Mouse (Mus musculus) large intestine, adult 2 months (tissue): Measurements from ENCODE around the gene Tgm5. TPM values are rescaled to one million over a fixed set of nuclear protein-coding genes. Genes with fewer than 3 reads are reported as not detected.

ENCODE experiments used
- polyA plus RNA-seq: library from polyadenylated mRNA; depleted of rRNA; stranded (reverse); fragments of >200 nt; gene quantifications from 2 replicates; pipeline ENCODE4 v1.2.3, GENCODE M21; 2012; rRNA removed

The Tgm5 gene
- polyA plus RNA-seq, 1 experiment = 0.55 TPM

Other genes starting within 250 kb of the Tgm5 start
- gene Cdan1, start 235.7 kb downstream of the Tgm5 start, polyA plus RNA-seq = 9.2 and 18.0 TPM in 2 replicates
- gene Ttbk2, start 235.2 kb downstream of the Tgm5 start, polyA plus RNA-seq = 0.58 and 1.3 TPM in 2 replicates
- 5.7 and 12.2 TPM in 2 replicates for gene Ubr1, start 115.1 kb downstream of the Tgm5 start, polyA plus RNA-seq
- 6.3 and 6.9 TPM in 2 replicates for gene Tmem62, start 108.8 kb downstream of the Tgm5 start, polyA plus RNA-seq
- 24.1 and 26.4 TPM in 2 replicates for gene Ccndbp1, start 77.4 kb downstream of the Tgm5 start, polyA plus RNA-seq
- gene Epb42, start 48.8 kb downstream of the Tgm5 start, polyA plus RNA-seq = 1.2 and 1.5 TPM in 2 replicates
- gene Tgm7, start 24.0 kb upstream of the Tgm5 start, polyA plus RNA-seq = not detected in 2 replicates
- 2.2 and 2.9 TPM in 2 replicates for gene Adal, start 54.6 kb upstream of the Tgm5 start, polyA plus RNA-seq
- gene Lcmt2, start 54.8 kb upstream of the Tgm5 start, polyA plus RNA-seq = 8.6 and 9.3 TPM in 2 replicates
- 13.4 and 27.9 TPM in 2 replicates for gene Tubgcp4, start 84.8 kb upstream of the Tgm5 start, polyA plus RNA-seq
- gene Zscan29, start 85.3 kb upstream of the Tgm5 start, polyA plus RNA-seq = 2.4 and 4.6 TPM in 2 replicates
- 13.1 and 14.6 TPM in 2 replicates for gene Trp53bp1, start 185.6 kb upstream of the Tgm5 start, polyA plus RNA-seq
- gene Map1a, start 203.8 kb upstream of the Tgm5 start, polyA plus RNA-seq = 1.5 and 4.1 TPM in 2 replicates